Mouse (Mus musculus): ENCODE measurements around the gene Ankrd33b. TPM values are rescaled to one million over a fixed set of nuclear protein-coding genes. Genes with fewer than 3 reads are reported as not detected.

The Ankrd33b gene
- polyA plus RNA-seq, 1 experiment: 6.1 TPM

GRCm38 (mm10) chr15:31258029-31258692, 109.4 kb downstream of the Ankrd33b start:
- TF ChIP-seq USF1 (IDR thresholded peaks at IDR 0.05; ENCODE audit: low read depth) (no peak), MYOG (IDR thresholded peaks at IDR 0.05; ENCODE audit: control insufficient read depth, extremely low read depth, insufficient read length) (no peak), CEBPB (IDR thresholded peaks at IDR 0.05; ENCODE audit: low read depth) (no peak)
- no peak overlapping the region for H3ac ChIP-seq (ENCODE audit: control insufficient read depth, insufficient read length, low read depth)
- no peak overlapping the region for H3K4me3 ChIP-seq (ENCODE audit: insufficient read depth, poor library complexity, severe bottlenecking)
- peaks cover 88% of the 10 kb centered on the region for H3K36me3 ChIP-seq (ENCODE audit: control insufficient read depth, insufficient read depth)
- H3K79me3 ChIP-seq (ENCODE audit: low read depth): peaks cover 42% of the 10 kb centered on the region
- no peaks in the 10 kb centered on the region for H3K27me3 ChIP-seq (ENCODE audit: control insufficient read depth, insufficient read depth, insufficient read length)
- peaks cover 93% of the 10 kb centered on the region for H3K79me2 ChIP-seq (ENCODE audit: control insufficient read depth, insufficient read depth)

GRCm38 (mm10) chr15:31257329-31257728, 110.2 kb downstream of the Ankrd33b start:
- TF ChIP-seq CTCF (IDR thresholded peaks at IDR 0.05; ENCODE audit: control insufficient read depth, insufficient read depth, insufficient read length) (no peak), CEBPB (IDR thresholded peaks at IDR 0.05; ENCODE audit: low read depth) (no peak), FOSL1 (IDR thresholded peaks at IDR 0.05; ENCODE audit: insufficient read depth, low read length, poor library complexity, severe bottlenecking) (no peak), USF1 (IDR thresholded peaks at IDR 0.05; ENCODE audit: low read depth) (no peak), MYOG (IDR thresholded peaks at IDR 0.05; ENCODE audit: control insufficient read depth, extremely low read depth, insufficient read length) (no peak), MYOD1 (IDR thresholded peaks at IDR 0.05; ENCODE audit: control insufficient read depth, insufficient read length, low read depth) (no peak), MAX (IDR thresholded peaks at IDR 0.05) (no peak)
- H3K4me3 ChIP-seq (ENCODE audit: insufficient read depth, poor library complexity, severe bottlenecking): no peak overlapping the region
- peaks cover 45% of the 10 kb centered on the region for H3K79me3 ChIP-seq (ENCODE audit: low read depth)
- H3K27me3 ChIP-seq (ENCODE audit: control insufficient read depth, insufficient read depth, insufficient read length): no peaks in the 10 kb centered on the region
- H3ac ChIP-seq (ENCODE audit: control insufficient read depth, insufficient read length, low read depth): no peak overlapping the region
- peaks cover 96% of the 10 kb centered on the region for H3K79me2 ChIP-seq (ENCODE audit: control insufficient read depth, insufficient read depth)
- H3K36me3 ChIP-seq (ENCODE audit: control insufficient read depth, insufficient read depth): peaks cover 87% of the 10 kb centered on the region

GRCm38 (mm10) chr15:31255762-31256161, 111.8 kb downstream of the Ankrd33b start:
- TF ChIP-seq CTCF (IDR thresholded peaks at IDR 0.05; ENCODE audit: control insufficient read depth, insufficient read depth, insufficient read length): no peak
- Histone ChIP-seq H3K36me3 (ENCODE audit: control insufficient read depth, insufficient read depth) (peaks cover 84% of the 10 kb centered on the region), H3K27me3 (ENCODE audit: control insufficient read depth, insufficient read depth, insufficient read length) (no peaks in the 10 kb centered on the region), H3ac (ENCODE audit: control insufficient read depth, insufficient read length, low read depth) (no peak overlapping the region), H3K79me2 (ENCODE audit: control insufficient read depth, insufficient read depth) (peaks cover 97% of the 10 kb centered on the region), H3K4me3 (ENCODE audit: insufficient read depth, poor library complexity, severe bottlenecking) (no peak overlapping the region), H3K79me3 (ENCODE audit: low read depth) (peaks cover 50% of the 10 kb centered on the region)

DNA sequence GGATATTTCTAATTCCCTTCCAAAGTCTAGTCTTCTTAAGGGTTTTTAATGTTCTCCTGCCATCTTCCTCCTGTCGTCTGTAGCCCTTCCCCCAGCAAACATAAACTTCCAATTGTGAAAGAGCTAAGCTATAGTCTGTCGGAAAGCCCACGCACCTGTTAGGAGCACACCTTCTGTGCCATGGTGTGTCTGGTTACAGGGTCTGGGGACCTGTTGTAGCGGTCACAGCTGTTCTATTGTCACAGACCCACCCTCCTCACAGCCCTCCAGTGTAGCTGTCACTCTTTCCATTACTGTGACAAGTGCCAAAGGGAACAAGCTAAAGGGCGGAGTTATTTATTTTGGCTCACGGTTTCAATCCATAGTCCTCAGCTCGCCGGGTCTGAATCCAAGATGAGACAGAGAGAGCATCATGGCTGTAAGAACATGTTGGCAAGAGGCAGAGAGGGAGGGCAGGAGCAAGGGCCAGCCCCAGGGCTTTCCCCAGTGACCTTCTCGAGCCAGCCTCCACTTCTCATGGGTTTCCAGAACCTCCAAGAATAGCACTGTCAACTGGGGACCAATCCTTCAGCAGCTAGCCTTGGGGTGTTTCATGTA, 112.5 kb downstream of the Ankrd33b start:
- Histone ChIP-seq H3K4me3 (ENCODE audit: insufficient read depth, poor library complexity, severe bottlenecking) (no peak overlapping the region), H3K79me3 (ENCODE audit: low read depth) (peaks cover 58% of the 10 kb centered on the region), H3K36me3 (ENCODE audit: control insufficient read depth, insufficient read depth) (peaks cover 84% of the 10 kb centered on the region), H3K27me3 (ENCODE audit: control insufficient read depth, insufficient read depth, insufficient read length) (no peaks in the 10 kb centered on the region), H3ac (ENCODE audit: control insufficient read depth, insufficient read length, low read depth) (no peak overlapping the region), H3K79me2 (ENCODE audit: control insufficient read depth, insufficient read depth) (peaks cover 97% of the 10 kb centered on the region)
- no peak for TF ChIP-seq CEBPB (IDR thresholded peaks at IDR 0.05; ENCODE audit: low read depth)
- no peak for TF ChIP-seq CTCF (IDR thresholded peaks at IDR 0.05; ENCODE audit: control insufficient read depth, insufficient read depth, insufficient read length)
- TF ChIP-seq MYOD1 (IDR thresholded peaks at IDR 0.05; ENCODE audit: control insufficient read depth, insufficient read length, low read depth): no peak
- no peak for TF ChIP-seq MAX (IDR thresholded peaks at IDR 0.05)
- TF ChIP-seq USF1 (IDR thresholded peaks at IDR 0.05; ENCODE audit: low read depth): no peak
- no peak for TF ChIP-seq FOSL1 (IDR thresholded peaks at IDR 0.05; ENCODE audit: insufficient read depth, low read length, poor library complexity, severe bottlenecking)
- TF ChIP-seq MYOG (IDR thresholded peaks at IDR 0.05; ENCODE audit: control insufficient read depth, extremely low read depth, insufficient read length): no peak

DNA sequence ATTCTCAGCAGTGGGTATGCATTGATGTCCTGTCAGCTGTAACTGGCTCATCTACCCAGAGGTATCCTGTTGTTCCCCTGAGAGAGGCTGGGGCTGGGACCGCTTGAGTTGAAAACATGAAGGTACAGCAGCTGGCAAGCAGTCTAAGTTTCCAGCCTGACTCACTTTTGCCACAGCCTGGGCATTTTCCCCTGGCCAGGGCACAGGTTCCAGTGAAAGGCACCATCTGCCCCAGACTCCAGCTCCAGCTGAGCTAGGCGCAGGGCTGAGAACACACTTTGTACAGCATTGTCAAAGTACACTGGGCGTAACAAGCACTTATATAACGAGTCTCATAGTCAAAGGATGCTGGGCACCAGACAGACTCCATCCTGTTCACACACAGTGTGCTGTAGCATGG, 113.6 kb downstream of the Ankrd33b start:
- peaks cover 97% of the 10 kb centered on the region for H3K79me2 ChIP-seq (ENCODE audit: control insufficient read depth, insufficient read depth)
- no peak overlapping the region for H3ac ChIP-seq (ENCODE audit: control insufficient read depth, insufficient read length, low read depth)
- H3K79me3 ChIP-seq (ENCODE audit: low read depth): peaks cover 64% of the 10 kb centered on the region
- no peaks in the 10 kb centered on the region for H3K27me3 ChIP-seq (ENCODE audit: control insufficient read depth, insufficient read depth, insufficient read length)
- peaks cover 82% of the 10 kb centered on the region for H3K36me3 ChIP-seq (ENCODE audit: control insufficient read depth, insufficient read depth)
- TF ChIP-seq MAX (IDR thresholded peaks at IDR 0.05): no peak
- H3K4me3 ChIP-seq (ENCODE audit: insufficient read depth, poor library complexity, severe bottlenecking): no peak overlapping the region

DNA sequence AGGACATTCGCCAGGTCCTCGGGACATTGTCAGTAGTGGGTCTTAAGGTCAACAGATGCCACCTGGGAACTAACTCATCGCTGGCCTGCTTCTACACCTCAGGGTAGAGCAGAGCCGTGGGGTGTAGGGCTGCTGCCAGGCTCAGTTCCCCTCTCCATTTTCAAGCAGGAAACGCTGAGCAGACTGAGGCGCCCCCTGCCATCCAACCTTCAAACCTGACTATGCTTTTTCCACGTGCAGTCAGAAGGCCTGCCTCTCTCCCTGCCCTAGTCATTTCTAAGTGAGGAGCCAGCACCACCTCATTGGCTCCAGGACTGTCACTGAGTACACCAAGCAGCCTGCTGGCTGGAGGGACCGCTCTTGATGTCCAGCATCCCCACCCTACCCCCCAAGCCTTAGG, 114.1 kb downstream of the Ankrd33b start:
- Histone ChIP-seq H3K27me3 (ENCODE audit: control insufficient read depth, insufficient read depth, insufficient read length) (no peaks in the 10 kb centered on the region), H3K36me3 (ENCODE audit: control insufficient read depth, insufficient read depth) (peaks cover 82% of the 10 kb centered on the region), H3K79me2 (ENCODE audit: control insufficient read depth, insufficient read depth) (peaks cover 97% of the 10 kb centered on the region), H3ac (ENCODE audit: control insufficient read depth, insufficient read length, low read depth) (no peak overlapping the region), H3K79me3 (ENCODE audit: low read depth) (peaks cover 65% of the 10 kb centered on the region), H3K4me3 (ENCODE audit: insufficient read depth, poor library complexity, severe bottlenecking) (no peak overlapping the region)
- TF ChIP-seq CEBPB (IDR thresholded peaks at IDR 0.05; ENCODE audit: low read depth): no peak
- no peak for TF ChIP-seq MYOG (IDR thresholded peaks at IDR 0.05; ENCODE audit: control insufficient read depth, extremely low read depth, insufficient read length)
- no peak for TF ChIP-seq FOSL1 (IDR thresholded peaks at IDR 0.05; ENCODE audit: insufficient read depth, low read length, poor library complexity, severe bottlenecking)
- no peak for TF ChIP-seq CTCF (IDR thresholded peaks at IDR 0.05; ENCODE audit: control insufficient read depth, insufficient read depth, insufficient read length)
- no peak for TF ChIP-seq USF1 (IDR thresholded peaks at IDR 0.05; ENCODE audit: low read depth)
- no peak for TF ChIP-seq MAX (IDR thresholded peaks at IDR 0.05)
- no peak for TF ChIP-seq MYOD1 (IDR thresholded peaks at IDR 0.05; ENCODE audit: control insufficient read depth, insufficient read length, low read depth)
